Mouse (Mus musculus) myocyte (in vitro differentiated cells): Measurements from ENCODE around the gene Mybpc1. TPM values are rescaled to one million over a fixed set of nuclear protein-coding genes. Genes with fewer than 3 reads are reported as not detected.

Experiments used
- H3K27me3 ChIP-seq: one replicate; pipeline ENCODE4 v1.6.1; 2011; ENCODE audit not compliant: control insufficient read depth, insufficient read depth, insufficient read length
- H3K36me3 ChIP-seq: one replicate; pipeline ENCODE4 v1.6.1; 2011; ENCODE audit not compliant: control insufficient read depth, insufficient read depth
- H3K4me2 ChIP-seq: one replicate; pipeline ENCODE4 v1.6.1; 2011; ENCODE audit warnings: low read depth, control low read depth
- H3K4me3 ChIP-seq: one replicate; pipeline ENCODE4 v1.5.1; 2011; ENCODE audit warnings: mild to moderate bottlenecking, control low read depth, moderate library complexity
- H3K79me2 ChIP-seq: one replicate; pipeline ENCODE4 v1.6.1; 2011; ENCODE audit not compliant: control insufficient read depth, insufficient read depth
- H3ac ChIP-seq: one replicate; pipeline ENCODE4 v1.6.1; 2011; ENCODE audit not compliant: control insufficient read depth, insufficient read length
- CEBPB ChIP-seq: IDR thresholded peaks from 2 replicates; pipeline ENCODE4 v1.6.1; 2011; ENCODE audit warnings: mild to moderate bottlenecking, moderate library complexity; ENCODE audit not compliant: poor library complexity, insufficient read depth, severe bottlenecking
- E2F4 ChIP-seq: IDR thresholded peaks from one replicate; pipeline ENCODE4 v1.6.1; 2011; ENCODE audit warnings: mild to moderate bottlenecking, control low read depth, moderate library complexity; ENCODE audit not compliant: insufficient read depth
- MAX ChIP-seq: IDR thresholded peaks from one replicate; pipeline ENCODE4 v1.6.1; 2011; ENCODE audit warnings: low read depth, mild to moderate bottlenecking, control low read depth
- MYOD1 ChIP-seq, 3 experiments: IDR thresholded peaks; one replicate each; pipeline ENCODE4 v1.6.1; 2011; ENCODE audit warnings: control low read depth in 2 of 3, low read depth in 2 of 3, mild to moderate bottlenecking in 2 of 3, moderate library complexity in 1 of 3; ENCODE audit not compliant: insufficient read length in 2 of 3, control insufficient read depth in 1 of 3
- MYOG ChIP-seq, 3 experiments: IDR thresholded peaks; one replicate each; pipeline ENCODE4 v1.6.1; 2011; ENCODE audit warnings: control low read depth in 2 of 3, low read depth in 2 of 3, mild to moderate bottlenecking in 2 of 3; ENCODE audit not compliant: insufficient read length in 2 of 3, control insufficient read depth in 1 of 3, insufficient read depth in 1 of 3
- POLR2A ChIP-seq: IDR thresholded peaks from one replicate; pipeline ENCODE4 v1.6.1; 2011; ENCODE audit warnings: low read depth, mild to moderate bottlenecking, control low read depth, moderate library complexity; ENCODE audit not compliant: insufficient read length
- POLR2AphosphoS2 ChIP-seq: IDR thresholded peaks from one replicate; pipeline ENCODE4 v1.6.1; 2011; ENCODE audit warnings: low read depth, control low read depth; ENCODE audit not compliant: insufficient read length
- REST ChIP-seq: IDR thresholded peaks from one replicate; pipeline ENCODE4 v1.6.1; 2011; ENCODE audit warnings: mild to moderate bottlenecking, control low read depth, moderate library complexity; ENCODE audit not compliant: insufficient read depth, insufficient read length
- SRF ChIP-seq: IDR thresholded peaks from one replicate; pipeline ENCODE4 v1.6.1; 2011; ENCODE audit warnings: low read depth; ENCODE audit not compliant: control insufficient read depth, insufficient read length
- TCF12 ChIP-seq: IDR thresholded peaks from one replicate; pipeline ENCODE4 v1.6.1; 2011; ENCODE audit warnings: mild to moderate bottlenecking, control low read depth; ENCODE audit not compliant: poor library complexity, insufficient read depth, severe bottlenecking
- TCF3 ChIP-seq: IDR thresholded peaks from one replicate; pipeline ENCODE4 v1.6.1; 2011; ENCODE audit warnings: low read depth, control low read depth; ENCODE audit not compliant: insufficient read length
- USF1 ChIP-seq: IDR thresholded peaks from one replicate; pipeline ENCODE4 v1.6.1; 2011; ENCODE audit warnings: low read depth, mild to moderate bottlenecking, control low read depth, moderate library complexity
- polyA plus RNA-seq: library from polyadenylated mRNA; unstranded; fragments of >200 nt; fragmentation: generic; extraction: Trizol; gene quantifications from one replicate; pipeline ENCODE4 v1.2.1, GENCODE M21; 2012; ENCODE audit warnings: missing spikeins

Gene Mybpc1
- polyA plus RNA-seq, 1 experiment = 21.9 TPM

GRCm38 (mm10) chr10:88606065-88606464, 1.1 kb upstream of the Mybpc1 start:
- H3ac ChIP-seq = no peak overlapping the region
- H3K79me2 ChIP-seq = no peaks in the 10 kb centered on the region
- no peak overlapping the region for H3K4me3 ChIP-seq
- H3K27me3 ChIP-seq = no peaks in the 10 kb centered on the region
- H3K4me2 ChIP-seq = no peak overlapping the region
- H3K36me3 ChIP-seq = no peaks in the 10 kb centered on the region
- TF ChIP-seq MYOD1 (IDR thresholded peaks at IDR 0.05; ENCODE audit: control insufficient read depth in 1 of 3, insufficient read length in 2 of 3, low read depth in 2 of 3) (peak in 1 of 3 experiments; percentile 30), E2F4 (no peak)

- H3K4me3 ChIP-seq = no peak overlapping the region
- H3K79me2 ChIP-seq = no peaks in the 10 kb centered on the region
- peak overlapping the region; percentile 33 for H3K4me2 ChIP-seq
- TF ChIP-seq POLR2A (no peak), USF1 (no peak), E2F4 (no peak), MAX (no peak), SRF (no peak), POLR2AphosphoS2 (no peak), MYOD1 (IDR thresholded peaks at IDR 0.05; ENCODE audit: control insufficient read depth in 1 of 3, insufficient read length in 2 of 3, low read depth in 2 of 3) (no peak), TCF3 (no peak), CEBPB (no peak), REST (no peak), TCF12 (no peak), MYOG (IDR thresholded peaks at IDR 0.05; ENCODE audit: control insufficient read depth in 1 of 3, insufficient read depth in 1 of 3, insufficient read length in 2 of 3, low read depth in 2 of 3) (no peak)
- no peaks in the 10 kb centered on the region for H3K27me3 ChIP-seq
- no peak overlapping the region for H3ac ChIP-seq
- no peaks in the 10 kb centered on the region for H3K36me3 ChIP-seq
Measured at GRCm38 (mm10) chr10:88603773-88604172, 1.2 kb downstream of the Mybpc1 start.

GRCm38 (mm10) chr10:88603256-88603655, 1.7 kb downstream of the Mybpc1 start:
- no peaks in the 10 kb centered on the region for H3K27me3 ChIP-seq
- no peaks in the 10 kb centered on the region for H3K79me2 ChIP-seq
- TF ChIP-seq MAX (no peak), REST (no peak), TCF12 (no peak), E2F4 (no peak), MYOD1 (IDR thresholded peaks at IDR 0.05; ENCODE audit: control insufficient read depth in 1 of 3, insufficient read length in 2 of 3, low read depth in 2 of 3) (no peak), SRF (no peak), CEBPB (no peak), USF1 (no peak), TCF3 (no peak), POLR2AphosphoS2 (no peak), POLR2A (no peak), MYOG (IDR thresholded peaks at IDR 0.05; ENCODE audit: control insufficient read depth in 1 of 3, insufficient read depth in 1 of 3, insufficient read length in 2 of 3, low read depth in 2 of 3) (no peak)
- peak overlapping the region; percentile 33 for H3K4me2 ChIP-seq
- no peaks in the 10 kb centered on the region for H3K36me3 ChIP-seq
- H3K4me3 ChIP-seq = no peak overlapping the region
- no peak overlapping the region for H3ac ChIP-seq

GRCm38 (mm10) chr10:88600591-88600990, 4.4 kb downstream of the Mybpc1 start:
- Histone ChIP-seq H3ac (no peak overlapping the region), H3K27me3 (no peaks in the 10 kb centered on the region), H3K4me3 (no peak overlapping the region), H3K4me2 (no peak overlapping the region), H3K79me2 (no peaks in the 10 kb centered on the region), H3K36me3 (no peaks in the 10 kb centered on the region)
- TF ChIP-seq USF1 = no peak
- TF ChIP-seq POLR2AphosphoS2 = no peak
- no peak for TF ChIP-seq SRF
- no peak for TF ChIP-seq TCF3

- no peaks in the 10 kb centered on the region for H3K79me2 ChIP-seq
- no peaks in the 10 kb centered on the region for H3K27me3 ChIP-seq
- H3ac ChIP-seq = no peak overlapping the region
- TF ChIP-seq TCF3 (peak; percentile 19), MAX (no peak), MYOG (IDR thresholded peaks at IDR 0.05; ENCODE audit: control insufficient read depth in 1 of 3, insufficient read depth in 1 of 3, insufficient read length in 2 of 3, low read depth in 2 of 3) (peak in 1 of 3 experiments; percentile 23), SRF (peak; percentile 45), MYOD1 (IDR thresholded peaks at IDR 0.05; ENCODE audit: control insufficient read depth in 1 of 3, insufficient read length in 2 of 3, low read depth in 2 of 3) (peak in 2 of 3 experiments; percentile 62 to 67), CEBPB (no peak)
- no peak overlapping the region for H3K4me3 ChIP-seq
- H3K4me2 ChIP-seq = peak overlapping the region; percentile 10
- no peaks in the 10 kb centered on the region for H3K36me3 ChIP-seq
Measured at GRCm38 (mm10) chr10:88592316-88592715, 12.6 kb downstream of the Mybpc1 start.
